Mouse (Mus musculus): ENCODE results near the gene Ube4a. TPM values are rescaled to one million over a fixed set of nuclear protein-coding genes. Genes with fewer than 3 reads are reported as not detected.
A peak's percentile ranks its signal among the peaks of the same experiment; 100 is the strongest.

Ube4a gene
- polyA plus RNA-seq, 1 experiment: 16.6 TPM

- no peaks in the 10 kb centered on the region for H3K36me3 ChIP-seq (ENCODE audit: control insufficient read depth, insufficient read depth, low read length)
- H3K27me3 ChIP-seq (ENCODE audit: control insufficient read depth, insufficient read depth, low read length): no peaks in the 10 kb centered on the region
- TF ChIP-seq CTCF (IDR thresholded peaks at IDR 0.05; ENCODE audit: control insufficient read depth, insufficient read depth, insufficient replicate concordance, low read depth, low read length): no peak
- TF ChIP-seq POLR2A (IDR thresholded peaks at IDR 0.05; ENCODE audit: control insufficient read depth, low read depth, low read length): no peak
- H3K4me3 ChIP-seq (ENCODE audit: control insufficient read depth, low read depth, low read length): peak overlapping the region; percentile 97
- no peaks in the 10 kb centered on the region; the same call in 1 of the 2 replicates for H3K4me1 ChIP-seq (ENCODE audit: control insufficient read depth, insufficient read depth, low read length)
- H3K27ac ChIP-seq (ENCODE audit: control insufficient read depth, insufficient read depth, low read depth, low read length): peak overlapping the region; percentile 67
Measured at GRCm38 (mm10) chr9:44965833-44966466, 550 bp upstream of the Ube4a start.

GRCm38 (mm10) chr9:44954432-44954831, 11.0 kb downstream of the Ube4a start:
- H3K27ac ChIP-seq (ENCODE audit: control insufficient read depth, insufficient read depth, low read depth, low read length): no peak overlapping the region
- no peaks in the 10 kb centered on the region for H3K27me3 ChIP-seq (ENCODE audit: control insufficient read depth, insufficient read depth, low read length)
- H3K4me3 ChIP-seq (ENCODE audit: control insufficient read depth, low read depth, low read length): no peak overlapping the region
- peaks cover 7% of the 10 kb centered on the region for H3K36me3 ChIP-seq (ENCODE audit: control insufficient read depth, insufficient read depth, low read length)
- TF ChIP-seq CTCF (IDR thresholded peaks at IDR 0.05; ENCODE audit: control insufficient read depth, insufficient read depth, insufficient replicate concordance, low read depth, low read length) (no peak), POLR2A (IDR thresholded peaks at IDR 0.05; ENCODE audit: control insufficient read depth, low read depth, low read length) (no peak)
- H3K4me1 ChIP-seq (ENCODE audit: control insufficient read depth, insufficient read depth, low read length): no peaks in the 10 kb centered on the region

- TF ChIP-seq POLR2A (IDR thresholded peaks at IDR 0.05; ENCODE audit: control insufficient read depth, low read depth, low read length) (no peak), CTCF (IDR thresholded peaks at IDR 0.05; ENCODE audit: control insufficient read depth, insufficient read depth, insufficient replicate concordance, low read depth, low read length) (no peak)
- H3K36me3 ChIP-seq (ENCODE audit: control insufficient read depth, insufficient read depth, low read length): peaks cover 3% of the 10 kb centered on the region
- no peaks in the 10 kb centered on the region for H3K4me1 ChIP-seq (ENCODE audit: control insufficient read depth, insufficient read depth, low read length)
- no peaks in the 10 kb centered on the region for H3K27me3 ChIP-seq (ENCODE audit: control insufficient read depth, insufficient read depth, low read length)
- no peak overlapping the region for H3K27ac ChIP-seq (ENCODE audit: control insufficient read depth, insufficient read depth, low read depth, low read length)
- no peak overlapping the region for H3K4me3 ChIP-seq (ENCODE audit: control insufficient read depth, low read depth, low read length)
Measured at GRCm38 (mm10) chr9:44947836-44948235, 17.6 kb downstream of the Ube4a start.

GRCm38 (mm10) chr9:44946185-44946695, 19.2 kb downstream of the Ube4a start:
- no peak for TF ChIP-seq CTCF (IDR thresholded peaks at IDR 0.05; ENCODE audit: control insufficient read depth, insufficient read depth, insufficient replicate concordance, low read depth, low read length)
- H3K27me3 ChIP-seq (ENCODE audit: control insufficient read depth, insufficient read depth, low read length): no peaks in the 10 kb centered on the region
- peaks cover 2% of the 10 kb centered on the region for H3K36me3 ChIP-seq (ENCODE audit: control insufficient read depth, insufficient read depth, low read length)
- H3K4me3 ChIP-seq (ENCODE audit: control insufficient read depth, low read depth, low read length): no peak overlapping the region
- H3K27ac ChIP-seq (ENCODE audit: control insufficient read depth, insufficient read depth, low read depth, low read length): no peak overlapping the region
- H3K4me1 ChIP-seq (ENCODE audit: control insufficient read depth, insufficient read depth, low read length): no peaks in the 10 kb centered on the region

GRCm38 (mm10) chr9:44942421-44942820, 23.0 kb downstream of the Ube4a start:
- Histone ChIP-seq H3K27ac (ENCODE audit: control insufficient read depth, insufficient read depth, low read depth, low read length) (no peak overlapping the region), H3K4me3 (ENCODE audit: control insufficient read depth, low read depth, low read length) (no peak overlapping the region), H3K36me3 (ENCODE audit: control insufficient read depth, insufficient read depth, low read length) (peaks cover 4% of the 10 kb centered on the region), H3K27me3 (ENCODE audit: control insufficient read depth, insufficient read depth, low read length) (no peaks in the 10 kb centered on the region), H3K4me1 (ENCODE audit: control insufficient read depth, insufficient read depth, low read length) (no peaks in the 10 kb centered on the region)
- TF ChIP-seq POLR2A (IDR thresholded peaks at IDR 0.05; ENCODE audit: control insufficient read depth, low read depth, low read length) (no peak), CTCF (IDR thresholded peaks at IDR 0.05; ENCODE audit: control insufficient read depth, insufficient read depth, insufficient replicate concordance, low read depth, low read length) (no peak)

- Histone ChIP-seq H3K27ac (ENCODE audit: control insufficient read depth, insufficient read depth, low read depth, low read length) (no peak overlapping the region), H3K36me3 (ENCODE audit: control insufficient read depth, insufficient read depth, low read length) (peaks cover 4% of the 10 kb centered on the region), H3K4me1 (ENCODE audit: control insufficient read depth, insufficient read depth, low read length) (no peaks in the 10 kb centered on the region), H3K4me3 (ENCODE audit: control insufficient read depth, low read depth, low read length) (no peak overlapping the region), H3K27me3 (ENCODE audit: control insufficient read depth, insufficient read depth, low read length) (no peaks in the 10 kb centered on the region)
- TF ChIP-seq POLR2A (IDR thresholded peaks at IDR 0.05; ENCODE audit: control insufficient read depth, low read depth, low read length) (no peak), CTCF (IDR thresholded peaks at IDR 0.05; ENCODE audit: control insufficient read depth, insufficient read depth, insufficient replicate concordance, low read depth, low read length) (no peak)
Measured at GRCm38 (mm10) chr9:44941756-44942155, 23.6 kb downstream of the Ube4a start.

GRCm38 (mm10) chr9:44921543-44921942, 43.9 kb downstream of the Ube4a start:
- TF ChIP-seq POLR2A (IDR thresholded peaks at IDR 0.05; ENCODE audit: control insufficient read depth, low read depth, low read length) (no peak), CTCF (IDR thresholded peaks at IDR 0.05; ENCODE audit: control insufficient read depth, insufficient read depth, insufficient replicate concordance, low read depth, low read length) (no peak)
- Histone ChIP-seq H3K4me3 (ENCODE audit: control insufficient read depth, low read depth, low read length) (no peak overlapping the region; the same call in 1 of the 2 replicates), H3K36me3 (ENCODE audit: control insufficient read depth, insufficient read depth, low read length) (no peaks in the 10 kb centered on the region), H3K27me3 (ENCODE audit: control insufficient read depth, insufficient read depth, low read length) (no peaks in the 10 kb centered on the region), H3K27ac (ENCODE audit: control insufficient read depth, insufficient read depth, low read depth, low read length) (no peak overlapping the region), H3K4me1 (ENCODE audit: control insufficient read depth, insufficient read depth, low read length) (no peaks in the 10 kb centered on the region; the same call in 1 of the 2 replicates)

Measured in testis, adult 2 months (tissue).